Mouse (Mus musculus): ENCODE data around the gene Gm20388.

GRCm38 (mm10) chr8:121093496-121093895 lies 1182.9 kb downstream of the Gm20388 start:
- TF ChIP-seq MAFK (IDR thresholded peaks at IDR 0.05; ENCODE audit: insufficient read depth, low read depth, low read length) (no peak), ZNF384 (IDR thresholded peaks at IDR 0.05; ENCODE audit: low read depth, low read length) (no peak), ZC3H11A (IDR thresholded peaks at IDR 0.05; ENCODE audit: borderline replicate concordance, low read depth, low read length) (no peak), HCFC1 (IDR thresholded peaks at IDR 0.05; ENCODE audit: borderline replicate concordance, insufficient read depth, low read length) (no peak), CHD2 (IDR thresholded peaks at IDR 0.05; ENCODE audit: low read depth, low read length) (no peak)
